Mouse (Mus musculus) megakaryocyte, embryonic 14.5 days (primary cell): ENCODE results near the gene Snx33. TPM values are rescaled to one million over a fixed set of nuclear protein-coding genes. Genes with fewer than 3 reads are reported as not detected.

Experiments used
- H3K27me3 ChIP-seq: replicated peaks from 2 replicates; pipeline ENCODE3; 2012; ENCODE audit warnings: inconsistent platforms
- H3K36me3 ChIP-seq: replicated peaks from 2 replicates; pipeline ENCODE3; 2012; ENCODE audit warnings: low read length, inconsistent platforms, mixed read lengths
- H3K4me1 ChIP-seq: 2 replicates; pipeline ENCODE4 v1.6.1; 2012; ENCODE audit warnings: inconsistent platforms
- H3K4me3 ChIP-seq: replicated peaks from 2 replicates; pipeline ENCODE3; 2012; ENCODE audit warnings: moderate library complexity, mild to moderate bottlenecking, inconsistent platforms
- H3K9me3 ChIP-seq: 2 replicates; pipeline ENCODE4 v1.6.1; 2012; ENCODE audit warnings: inconsistent platforms
- FLI1 ChIP-seq: IDR thresholded peaks from 2 replicates; pipeline ENCODE4 v1.6.1; 2012; ENCODE audit warnings: low read length, inconsistent platforms, mixed read lengths
- GATA1 ChIP-seq: IDR thresholded peaks from 3 replicates; pipeline ENCODE4 v1.6.1; 2012; ENCODE audit warnings: mixed read lengths, low read length, inconsistent platforms, borderline replicate concordance
- polyA plus RNA-seq: library from polyadenylated mRNA; stranded (reverse); fragments of >175 nt; gene quantifications from 2 replicates; pipeline ENCODE4 v1.2.3, GENCODE M21; 2012; ENCODE audit warnings: low replicate concordance; ENCODE audit not compliant: insufficient read depth

The Snx33 gene
- polyA plus RNA-seq, 1 experiment = 0.19 TPM

- no peak overlapping the region for H3K4me3 ChIP-seq
- H3K4me1 ChIP-seq = no peaks in the 10 kb centered on the region; the same call in 1 of the 2 replicates
- no peaks in the 10 kb centered on the region for H3K9me3 ChIP-seq
- H3K27me3 ChIP-seq = peaks cover 96% of the 10 kb centered on the region
- TF ChIP-seq GATA1 (no peak), FLI1 (no peak)
- H3K36me3 ChIP-seq = no peaks in the 10 kb centered on the region
Observed at GRCm38 (mm10) chr9:56882818-56883217, 45.4 kb downstream of the Snx33 start.

DNA sequence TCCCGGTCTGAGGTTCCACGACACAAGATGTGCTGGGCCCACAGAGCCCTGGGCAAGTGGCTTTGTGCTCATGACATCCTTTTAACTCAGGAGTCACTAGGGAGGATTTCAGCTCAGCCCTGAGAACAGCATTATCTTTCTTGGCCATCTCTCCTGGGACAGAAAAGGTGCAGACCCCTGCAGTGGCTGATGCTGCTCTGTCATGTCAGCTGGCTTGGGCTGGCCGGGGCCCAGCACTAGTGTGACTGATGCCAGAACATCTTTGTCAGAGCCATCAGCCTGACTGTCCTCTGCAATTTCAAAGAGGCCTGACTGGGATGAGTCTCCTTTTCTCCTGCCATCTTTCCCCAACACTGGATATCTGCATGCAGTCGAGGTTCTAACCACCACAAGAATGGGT lies 45.9 kb downstream of the Snx33 start:
- no peak for TF ChIP-seq GATA1
- TF ChIP-seq FLI1 = no peak
- Histone ChIP-seq H3K27me3 (peaks cover 96% of the 10 kb centered on the region), H3K4me1 (no peaks in the 10 kb centered on the region), H3K4me3 (no peak overlapping the region), H3K9me3 (no peaks in the 10 kb centered on the region), H3K36me3 (no peaks in the 10 kb centered on the region)

- Histone ChIP-seq H3K27me3 (peaks cover 95% of the 10 kb centered on the region), H3K4me3 (no peak overlapping the region), H3K36me3 (no peaks in the 10 kb centered on the region), H3K9me3 (no peaks in the 10 kb centered on the region), H3K4me1 (no peaks in the 10 kb centered on the region)
- no peak for TF ChIP-seq GATA1
- TF ChIP-seq FLI1 = no peak
Observed at GRCm38 (mm10) chr9:56881539-56882082, 46.6 kb downstream of the Snx33 start.

DNA sequence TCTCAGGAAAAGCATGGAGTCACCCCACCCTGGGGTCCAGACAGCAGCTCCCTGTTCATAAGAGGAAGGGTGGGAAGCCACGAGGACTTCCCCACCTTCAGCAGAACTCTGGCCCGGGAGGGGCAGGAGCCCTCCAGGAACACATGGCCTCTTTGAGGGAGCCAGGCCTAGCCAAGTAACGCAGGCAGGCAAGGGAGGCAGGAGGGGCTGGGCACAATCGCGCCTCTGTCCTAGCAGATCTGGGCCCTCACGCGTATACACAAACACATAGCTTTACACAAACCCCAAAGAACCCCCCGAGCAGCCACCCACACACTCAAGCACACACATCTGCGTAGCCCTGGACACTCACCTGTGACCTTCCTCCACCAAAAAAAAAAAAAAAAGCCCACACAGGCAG lies 47.4 kb downstream of the Snx33 start:
- H3K27me3 ChIP-seq = peaks cover 95% of the 10 kb centered on the region
- TF ChIP-seq FLI1 = no peak
- no peak for TF ChIP-seq GATA1
- H3K36me3 ChIP-seq = no peaks in the 10 kb centered on the region
- no peaks in the 10 kb centered on the region for H3K4me1 ChIP-seq
- H3K9me3 ChIP-seq = no peaks in the 10 kb centered on the region
- H3K4me3 ChIP-seq = no peak overlapping the region

- Histone ChIP-seq H3K9me3 (0 out of 2 replicates have a peak, but pooled peaks cover 4% of the 10 kb centered on the region), H3K27me3 (peaks cover 96% of the 10 kb centered on the region), H3K4me3 (no peak overlapping the region), H3K36me3 (no peaks in the 10 kb centered on the region), H3K4me1 (no peaks in the 10 kb centered on the region)
- no peak for TF ChIP-seq GATA1
- TF ChIP-seq FLI1 = no peak
Observed at GRCm38 (mm10) chr9:56877284-56877683, 50.9 kb downstream of the Snx33 start.

GRCm38 (mm10) chr9:56876784-56877183 lies 51.4 kb downstream of the Snx33 start:
- Histone ChIP-seq H3K27me3 (peaks cover 96% of the 10 kb centered on the region), H3K36me3 (no peaks in the 10 kb centered on the region), H3K9me3 (0 out of 2 replicates have a peak, but pooled peaks cover 4% of the 10 kb centered on the region), H3K4me3 (no peak overlapping the region), H3K4me1 (no peaks in the 10 kb centered on the region)
- no peak for TF ChIP-seq FLI1
- TF ChIP-seq GATA1 = no peak

- TF ChIP-seq GATA1 = no peak
- no peak for TF ChIP-seq FLI1
- H3K4me1 ChIP-seq = peaks cover 6% of the 10 kb centered on the region
- peaks cover 96% of the 10 kb centered on the region for H3K27me3 ChIP-seq
- no peaks in the 10 kb centered on the region for H3K36me3 ChIP-seq
- H3K9me3 ChIP-seq = 0 out of 2 replicates have a peak, but pooled peaks cover 4% of the 10 kb centered on the region
- no peak overlapping the region for H3K4me3 ChIP-seq
Observed at GRCm38 (mm10) chr9:56873097-56873496, 55.1 kb downstream of the Snx33 start.

- Histone ChIP-seq H3K4me1 (peaks cover 6% of the 10 kb centered on the region), H3K4me3 (no peak overlapping the region), H3K9me3 (0 out of 2 replicates have a peak, but pooled peaks cover 4% of the 10 kb centered on the region), H3K36me3 (no peaks in the 10 kb centered on the region), H3K27me3 (peaks cover 96% of the 10 kb centered on the region)
- TF ChIP-seq FLI1 (no peak), GATA1 (no peak)
Observed at GRCm38 (mm10) chr9:56872105-56872903, 55.9 kb downstream of the Snx33 start.

GRCm38 (mm10) chr9:56871191-56871590 lies 57.0 kb downstream of the Snx33 start:
- Histone ChIP-seq H3K27me3 (peaks cover 97% of the 10 kb centered on the region), H3K9me3 (0 out of 2 replicates have a peak, but pooled peaks cover 4% of the 10 kb centered on the region), H3K4me3 (no peak overlapping the region), H3K4me1 (peaks cover 6% of the 10 kb centered on the region), H3K36me3 (no peaks in the 10 kb centered on the region)
- no peak for TF ChIP-seq FLI1
- no peak for TF ChIP-seq GATA1

GRCm38 (mm10) chr9:56870778-56871177 lies 57.4 kb downstream of the Snx33 start:
- Histone ChIP-seq H3K4me1 (peaks cover 6% of the 10 kb centered on the region), H3K9me3 (0 out of 2 replicates have a peak, but pooled peaks cover 4% of the 10 kb centered on the region), H3K4me3 (no peak overlapping the region), H3K27me3 (peaks cover 97% of the 10 kb centered on the region), H3K36me3 (no peaks in the 10 kb centered on the region)
- TF ChIP-seq FLI1 = no peak
